Mouse (Mus musculus) megakaryocyte, embryonic 14.5 days (primary cell): Measurements from ENCODE around the gene Eps8.

Experiments used
- FLI1 ChIP-seq: IDR thresholded peaks from 2 replicates; pipeline ENCODE4 v1.6.1; 2012; ENCODE audit warnings: low read length, inconsistent platforms, mixed read lengths
- GATA1 ChIP-seq: IDR thresholded peaks from 3 replicates; pipeline ENCODE4 v1.6.1; 2012; ENCODE audit warnings: mixed read lengths, low read length, inconsistent platforms, borderline replicate concordance

- TF ChIP-seq GATA1 (no peak), FLI1 (no peak)
These were observed 13.0 kb upstream of the Eps8 start for GRCm38 (mm10) chr6:137667665-137668064.
